Mouse (Mus musculus): ENCODE data around the gene Btbd9.

DNA sequence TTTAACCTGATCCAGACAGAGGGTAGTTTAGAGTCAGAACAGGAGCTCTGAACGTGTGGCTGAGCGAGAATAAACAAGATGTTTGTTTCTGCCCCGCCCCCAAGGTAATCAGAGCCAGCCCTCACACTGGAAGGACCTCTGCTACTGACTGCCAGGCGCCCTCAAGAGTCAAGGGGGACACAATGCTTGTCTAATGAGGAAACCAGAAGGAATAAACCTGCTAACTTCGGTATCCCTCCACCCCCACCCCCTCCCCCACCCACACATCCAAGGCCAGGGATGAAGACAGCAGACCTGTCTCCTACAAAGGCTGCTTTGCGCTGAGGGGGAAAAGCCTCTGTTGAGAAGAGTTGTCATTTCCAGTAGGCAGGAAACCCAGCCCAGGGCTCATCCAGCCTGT is 18.6 kb upstream of the Btbd9 start:
- TF ChIP-seq POLR2A (IDR thresholded peaks at IDR 0.05; ENCODE audit: low read depth, low read length) = no peak
- no peak for TF ChIP-seq CTCF (conservative IDR thresholded peaks at IDR 0.05; ENCODE audit: insufficient read depth, insufficient read length, low read depth, low read length)
